Mouse (Mus musculus) urinary bladder, postnatal 10 days (tissue): ENCODE measurements at regions not wholly inside any gene's neighbourhood (a gene's known extent, or its start where the extent isn't known, plus 50 kb on each side); places are given as distances from the start of the nearest gene placed in this dataset.
A peak's percentile ranks its signal among the peaks of the same experiment; 100 is the strongest.

ENCODE experiments used
- DNase-seq: peaks from one replicate; pipeline ENCODE4 v3.0.0; 2022; ENCODE audit warnings: low spot score

- no peak for DNase-seq
Observed at GRCm38 (mm10) chr7:135818298-135818697, 102.1 kb upstream of the Mki67 start.

GRCm38 (mm10) chr7:135823884-135824750 lies 108.0 kb upstream of the Mki67 start:
- no peak for DNase-seq

- DNase-seq: no peak
Observed at GRCm38 (mm10) chr7:135829246-135829645, 113.1 kb upstream of the Mki67 start.

GRCm38 (mm10) chr7:135833425-135833824 lies 117.3 kb upstream of the Mki67 start:
- DNase-seq: no peak

- DNase-seq: peak; percentile 16
Observed at GRCm38 (mm10) chr7:135836808-135837733, 120.9 kb upstream of the Mki67 start.

- DNase-seq: no peak
Observed at GRCm38 (mm10) chr7:135844018-135844417, 127.9 kb upstream of the Mki67 start.

- no peak for DNase-seq
Observed at GRCm38 (mm10) chr7:135847304-135847703, 131.1 kb upstream of the Mki67 start.

- DNase-seq: no peak
Observed at GRCm38 (mm10) chr7:135848170-135848569, 132.0 kb upstream of the Mki67 start.

GRCm38 (mm10) chr7:135848833-135849232 lies 132.7 kb upstream of the Mki67 start:
- DNase-seq: no peak

GRCm38 (mm10) chr7:135853127-135853813 lies 137.1 kb upstream of the Mki67 start:
- no peak for DNase-seq

- DNase-seq: no peak
Observed at GRCm38 (mm10) chr7:135853814-135854324, 137.7 kb upstream of the Mki67 start.

GRCm38 (mm10) chr7:135860288-135860687 lies 144.1 kb upstream of the Mki67 start:
- DNase-seq: no peak

GRCm38 (mm10) chr7:135860741-135861408 lies 144.7 kb upstream of the Mki67 start:
- no peak for DNase-seq

GRCm38 (mm10) chr7:135861409-135861805 lies 145.2 kb upstream of the Mki67 start:
- no peak for DNase-seq

- no peak for DNase-seq
Observed at GRCm38 (mm10) chr7:135863581-135864426, 147.6 kb upstream of the Mki67 start.

GRCm38 (mm10) chr7:135870981-135871380 lies 154.8 kb upstream of the Mki67 start:
- no peak for DNase-seq

- no peak for DNase-seq
Observed at GRCm38 (mm10) chr7:135877091-135877874, 161.1 kb upstream of the Mki67 start.

- DNase-seq: no peak
Observed at GRCm38 (mm10) chr7:135878750-135879149, 162.6 kb upstream of the Mki67 start.

- no peak for DNase-seq
Observed at GRCm38 (mm10) chr7:135880446-135880845, 164.3 kb upstream of the Mki67 start.

- no peak for DNase-seq
Observed at GRCm38 (mm10) chr7:135882306-135882705, 166.1 kb upstream of the Mki67 start.
